Mouse (Mus musculus): ENCODE measurements around the gene Rpl10a.

The Rpl10a gene

DNA sequence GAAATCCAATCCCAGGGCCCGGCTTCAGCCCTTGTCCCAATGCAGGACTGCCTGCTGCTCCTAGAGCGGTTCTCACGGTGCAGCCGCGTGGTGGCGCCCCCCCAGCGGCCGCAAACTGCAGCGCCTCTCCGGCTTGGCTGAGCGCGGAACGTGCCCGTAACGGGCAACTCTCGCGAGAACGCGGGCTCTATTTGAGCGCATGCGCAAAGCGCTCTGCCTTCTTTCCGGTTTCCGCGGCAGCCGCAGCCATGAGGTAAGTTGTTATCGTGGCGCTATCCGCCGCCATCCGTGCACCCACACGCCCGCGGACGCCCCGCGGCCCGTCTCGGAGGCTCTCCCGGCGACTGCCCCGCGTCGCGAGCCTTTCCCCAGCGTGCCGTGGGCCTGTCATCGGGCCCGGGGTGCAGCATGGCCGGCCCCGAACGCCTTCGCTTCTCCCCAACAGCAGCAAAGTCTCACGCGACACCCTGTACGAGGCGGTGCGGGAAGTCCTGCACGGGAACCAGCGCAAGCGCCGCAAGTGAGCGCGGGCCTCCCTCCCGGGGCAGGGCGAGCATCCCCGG lies at the start of gene Rpl10a:
Gene Rpl10a, plus strand, starts transcription at position 106 of the 563 bp plus-strand sequence.
- DNase-seq (ENCODE audit: low read depth, low spot score): peak; percentile 94

DNA sequence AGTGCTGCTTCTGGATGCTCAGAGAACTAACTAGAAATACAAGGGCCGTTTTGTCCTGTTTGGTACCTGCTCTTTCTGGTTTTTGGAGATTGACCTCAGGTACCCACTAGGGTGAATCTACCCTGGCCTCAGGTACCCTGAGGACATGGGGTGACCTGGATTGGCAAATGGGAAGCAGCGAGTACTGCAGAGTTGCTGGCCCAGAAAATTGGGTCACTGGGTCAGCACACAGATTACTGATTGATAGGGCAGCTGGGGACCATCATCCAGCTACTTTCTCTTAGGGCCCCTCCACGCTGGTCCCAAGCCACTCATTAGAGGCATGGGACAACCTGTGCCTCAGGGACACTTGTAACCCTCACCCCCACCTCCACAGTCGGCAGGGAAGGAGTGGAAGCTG lies 49.0 kb upstream of the Rpl10a start:
- DNase-seq (ENCODE audit: low read depth, low spot score): no peak

DNA sequence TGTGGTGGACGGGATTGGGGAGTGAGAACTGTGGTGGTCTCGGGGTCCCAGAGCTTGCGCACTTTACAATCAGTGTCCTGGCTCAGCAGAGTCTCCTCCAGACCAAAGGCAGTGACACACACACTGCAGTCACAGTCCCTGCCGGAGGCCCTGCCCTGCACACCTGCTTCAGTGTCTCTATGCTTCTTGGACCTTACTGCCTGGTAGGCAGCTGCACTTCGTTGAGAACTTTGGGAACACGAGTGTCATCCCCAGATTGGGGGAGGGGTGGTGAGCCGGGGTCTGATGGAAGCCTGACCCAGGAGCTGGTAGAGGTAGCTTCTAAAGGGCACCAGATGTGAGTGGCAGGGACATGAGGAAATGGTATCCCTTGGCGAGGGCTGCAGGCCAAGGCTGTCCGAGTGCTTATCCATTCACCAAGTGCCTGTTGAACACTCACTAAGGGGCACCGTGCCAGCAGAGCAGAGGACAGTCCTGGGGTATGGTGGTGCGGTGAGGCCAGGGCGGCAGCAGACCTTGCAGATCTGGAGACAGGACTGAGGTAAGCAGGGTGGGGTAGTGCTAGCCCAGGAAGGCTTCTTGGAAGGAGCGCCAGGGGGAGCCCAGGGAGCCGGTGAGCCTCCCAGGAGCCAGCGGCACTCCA lies 48.4 kb upstream of the Rpl10a start:
- DNase-seq (ENCODE audit: low read depth, low spot score): no peak

DNA sequence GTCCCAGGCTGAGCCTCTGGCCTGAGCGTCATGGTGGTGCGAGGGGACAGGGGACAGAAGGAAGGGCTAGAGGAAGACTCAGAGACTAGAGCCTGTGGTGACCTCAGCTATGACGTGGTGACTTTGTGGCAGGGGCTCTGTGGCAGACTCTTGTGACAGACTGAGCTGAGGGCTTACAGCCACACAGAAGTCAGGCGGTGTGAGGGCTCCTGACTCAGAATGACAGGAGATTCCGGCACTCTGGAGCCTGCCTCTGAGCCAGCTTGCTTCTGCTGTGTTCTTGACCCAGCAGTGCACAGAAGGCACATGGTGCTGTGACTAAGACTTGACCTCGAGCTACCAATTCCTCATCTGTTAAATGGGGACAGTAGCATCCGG lies 47.9 kb upstream of the Rpl10a start:
- DNase-seq (ENCODE audit: low read depth, low spot score): no peak

DNA sequence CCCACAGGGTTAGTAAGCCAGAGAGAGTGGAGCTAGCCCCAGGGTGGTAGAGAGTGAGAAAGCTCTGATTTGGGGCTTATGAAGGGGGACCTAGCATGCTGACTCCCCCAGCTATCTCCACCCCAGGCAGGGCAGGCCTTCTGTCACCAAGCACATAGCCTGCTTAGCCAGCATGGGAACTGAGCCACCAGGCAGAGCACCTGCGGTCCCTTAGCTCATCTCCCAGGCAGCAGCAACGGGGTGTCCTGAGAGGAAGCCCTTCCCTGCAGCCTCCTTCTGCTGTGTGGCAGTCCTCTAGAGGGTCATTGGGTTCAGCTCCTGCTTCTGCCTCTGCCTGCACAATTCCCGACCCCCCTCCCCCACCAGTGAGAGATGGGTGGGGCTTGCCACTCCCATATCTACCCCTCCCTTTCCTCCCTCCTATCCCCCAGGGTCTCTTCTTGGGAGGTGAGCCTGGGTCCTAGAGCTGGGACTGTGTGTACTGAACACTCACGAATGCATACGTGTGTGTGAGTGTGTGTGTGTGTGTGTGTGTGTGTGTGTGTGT lies 47.4 kb upstream of the Rpl10a start:
- no peak for DNase-seq (ENCODE audit: low read depth, low spot score)

DNA sequence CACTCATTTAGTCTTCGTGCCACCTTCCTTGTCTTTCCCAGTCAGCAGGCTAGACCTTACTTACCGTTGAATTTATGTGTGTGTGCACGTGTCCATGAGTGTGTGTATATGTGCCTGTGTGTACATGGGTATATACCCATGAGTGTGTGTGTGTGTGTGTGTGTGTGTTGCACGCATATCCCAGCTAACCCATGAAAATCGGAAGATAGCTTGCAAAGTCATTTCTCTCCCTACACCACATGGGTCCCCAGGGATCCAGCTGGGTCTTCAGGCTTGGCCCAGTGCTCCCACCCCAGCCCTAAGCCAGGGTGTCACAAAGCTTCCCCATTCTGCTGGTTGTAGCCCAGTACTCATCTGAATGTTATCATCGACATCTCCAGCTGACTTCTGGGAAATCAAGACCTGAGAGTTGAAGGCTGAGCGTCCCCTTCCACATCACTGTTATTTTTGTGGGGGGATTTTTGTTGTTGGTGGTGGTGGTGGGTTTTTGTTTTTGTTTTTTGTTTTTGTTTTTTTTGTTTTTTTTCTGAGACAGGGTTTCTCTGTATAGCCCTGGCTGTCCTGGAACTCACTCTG lies 46.3 kb upstream of the Rpl10a start:
- no peak for DNase-seq (ENCODE audit: low read depth, low spot score)

DNA sequence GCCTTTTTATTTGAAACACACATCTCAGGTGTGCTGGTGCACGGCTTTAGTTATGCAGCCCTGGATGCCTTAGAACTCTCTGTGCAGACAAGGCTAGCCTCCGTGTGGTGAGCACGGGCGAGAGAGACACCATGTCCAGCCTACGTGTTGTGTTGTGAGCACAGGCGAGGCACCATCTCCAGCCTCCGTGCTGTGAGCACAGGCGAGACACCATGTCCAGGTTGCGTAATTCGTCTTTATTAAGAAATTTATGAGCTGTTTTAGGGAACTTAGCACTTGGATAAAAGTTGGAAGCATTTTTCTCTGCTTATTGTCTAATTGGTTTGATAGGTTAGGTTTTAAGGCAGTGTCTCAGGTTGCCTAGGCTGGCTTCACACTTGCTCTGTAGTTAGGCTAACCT lies 45.1 kb upstream of the Rpl10a start:
- DNase-seq (ENCODE audit: low read depth, low spot score): no peak

DNA sequence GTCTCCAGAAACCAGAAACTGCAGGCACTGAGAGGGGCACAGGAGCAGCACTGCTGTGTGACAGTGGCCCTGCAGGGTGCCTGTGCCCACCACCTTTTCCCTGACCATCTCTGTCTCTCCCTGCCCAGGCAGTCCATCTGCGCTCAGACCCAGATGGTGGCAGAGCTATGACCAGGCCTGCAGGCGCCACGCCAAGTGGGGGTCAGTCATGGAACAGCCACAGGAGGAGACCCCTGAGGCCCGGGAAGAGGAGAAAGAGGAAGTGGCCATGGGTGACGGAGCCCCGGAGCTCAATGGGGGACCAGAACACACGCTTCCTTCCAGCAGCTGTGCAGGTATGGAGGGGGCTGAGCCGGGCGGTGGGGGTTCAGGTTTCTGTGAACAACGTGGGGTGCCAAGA lies 42.1 kb upstream of the Rpl10a start:
- DNase-seq (ENCODE audit: low read depth, low spot score): no peak

DNA sequence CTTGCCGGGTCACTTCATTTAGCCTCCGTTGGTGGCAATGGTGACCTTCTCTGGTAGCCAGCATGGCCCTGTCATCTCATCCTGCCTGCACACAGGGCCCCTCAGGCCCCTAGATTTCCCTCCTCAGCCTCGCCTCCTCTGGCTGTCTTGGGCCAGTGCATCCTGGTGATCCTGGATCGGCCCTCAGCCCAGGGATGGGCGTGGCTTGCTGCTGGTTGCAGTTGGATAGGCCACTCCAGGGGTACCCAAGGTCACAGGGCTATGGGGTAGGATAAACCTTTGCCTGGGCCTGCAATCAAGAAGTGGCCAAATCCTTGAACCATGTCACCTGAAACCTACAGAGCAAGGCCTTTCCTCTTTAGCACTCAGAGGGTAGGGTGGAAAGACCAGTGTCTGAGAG lies 41.3 kb upstream of the Rpl10a start:
- no peak for DNase-seq (ENCODE audit: low read depth, low spot score)

DNA sequence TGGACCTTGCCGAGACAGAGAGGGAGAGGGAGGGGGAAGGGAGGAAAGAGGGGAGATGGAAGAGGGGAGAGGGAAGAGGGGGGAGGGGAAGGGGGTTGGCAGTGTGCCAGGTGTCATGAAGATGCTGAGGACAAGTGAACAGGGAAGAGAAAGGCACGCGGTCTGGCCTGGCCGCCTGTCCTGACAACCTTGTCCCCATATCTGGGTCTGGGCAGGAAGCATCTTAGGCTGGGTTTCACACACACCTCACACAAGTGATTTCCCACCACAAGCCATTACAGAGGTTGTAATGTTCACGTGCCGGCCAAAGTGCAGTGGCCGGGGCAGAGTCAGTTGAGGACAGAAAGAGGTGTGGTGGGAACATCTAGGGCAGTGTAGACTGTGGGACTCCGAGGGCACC lies 40.7 kb upstream of the Rpl10a start:
- no peak for DNase-seq (ENCODE audit: low read depth, low spot score)

DNA sequence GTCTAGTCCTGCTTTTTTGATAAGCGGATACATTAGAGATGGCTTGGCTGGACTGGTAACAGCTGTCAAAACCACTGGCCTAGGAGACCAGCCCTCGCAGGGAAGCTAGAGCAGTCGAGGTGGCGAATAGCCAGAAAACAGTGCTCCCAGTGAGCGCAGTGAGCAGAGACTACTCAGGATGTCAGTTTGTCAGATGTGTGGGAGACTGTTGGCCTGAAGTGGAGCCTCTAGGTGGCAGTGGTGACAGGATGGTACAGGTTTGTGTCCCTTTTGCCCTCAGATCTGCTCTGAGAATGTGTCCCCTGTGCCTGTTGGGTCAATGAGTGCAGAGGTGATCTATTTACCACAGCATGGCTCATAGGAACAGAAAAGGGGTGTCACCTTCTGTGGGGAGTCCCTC lies 40.3 kb upstream of the Rpl10a start:
- DNase-seq (ENCODE audit: low read depth, low spot score): no peak

DNA sequence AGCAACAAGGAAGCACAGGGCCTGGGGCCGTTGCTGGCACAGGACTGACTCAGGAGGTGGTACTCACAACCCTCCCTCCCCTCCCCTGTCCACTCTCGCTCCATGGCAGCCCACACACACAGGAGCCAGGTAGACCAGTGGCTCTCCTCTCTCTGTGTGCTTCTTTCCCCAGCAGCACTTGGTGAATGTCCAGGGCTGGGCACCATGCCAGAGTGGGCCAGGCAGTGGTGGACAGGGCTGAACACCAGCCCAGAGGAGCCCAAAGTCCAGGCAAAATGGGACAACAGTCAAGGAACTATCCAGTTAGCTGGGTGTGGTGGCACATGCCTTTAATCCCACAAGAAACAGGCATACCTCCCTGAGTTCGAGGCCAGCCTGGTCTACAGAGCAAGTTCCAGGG lies 38.0 kb upstream of the Rpl10a start:
- no peak for DNase-seq (ENCODE audit: low read depth, low spot score)

DNA sequence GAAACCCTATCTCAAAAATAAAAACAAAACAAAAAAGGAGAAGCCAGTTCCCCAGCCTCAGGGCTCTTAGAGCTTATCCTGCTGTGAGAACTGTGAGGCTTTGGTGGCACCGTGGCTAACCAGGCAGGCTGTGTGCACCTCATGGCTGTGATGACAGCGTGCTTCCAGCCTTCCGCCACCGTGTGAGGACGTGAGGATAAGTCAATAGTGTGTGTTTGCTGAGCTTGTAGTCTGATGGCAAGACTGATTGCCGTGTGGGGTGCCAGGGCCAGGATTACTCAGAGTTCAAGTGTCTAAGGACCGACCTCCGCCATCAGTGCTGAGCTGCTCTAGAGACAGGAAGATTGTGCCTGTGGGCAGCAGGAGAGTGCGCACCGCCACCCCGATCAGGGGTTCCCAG lies 37.6 kb upstream of the Rpl10a start:
- no peak for DNase-seq (ENCODE audit: low read depth, low spot score)

DNA sequence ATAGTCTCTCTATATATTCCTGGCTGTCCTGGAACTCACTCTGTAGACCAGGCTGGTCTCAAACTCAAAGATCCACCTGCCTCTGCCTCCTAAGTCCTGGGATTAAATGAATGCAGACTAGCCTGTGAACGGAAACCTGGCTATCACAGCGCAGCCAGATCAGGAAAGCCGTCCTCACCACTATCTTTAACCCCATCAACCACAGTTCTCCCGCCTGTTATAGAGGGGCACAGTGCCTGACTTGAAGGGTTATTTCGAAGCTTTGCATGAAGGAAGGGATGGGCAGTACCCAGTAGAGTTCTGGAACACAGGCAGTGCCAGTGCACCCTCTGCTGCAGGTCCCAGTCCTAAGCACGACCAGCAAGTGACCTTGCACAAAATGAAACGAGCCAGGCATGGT lies 36.9 kb upstream of the Rpl10a start:
- DNase-seq (ENCODE audit: low read depth, low spot score): no peak

DNA sequence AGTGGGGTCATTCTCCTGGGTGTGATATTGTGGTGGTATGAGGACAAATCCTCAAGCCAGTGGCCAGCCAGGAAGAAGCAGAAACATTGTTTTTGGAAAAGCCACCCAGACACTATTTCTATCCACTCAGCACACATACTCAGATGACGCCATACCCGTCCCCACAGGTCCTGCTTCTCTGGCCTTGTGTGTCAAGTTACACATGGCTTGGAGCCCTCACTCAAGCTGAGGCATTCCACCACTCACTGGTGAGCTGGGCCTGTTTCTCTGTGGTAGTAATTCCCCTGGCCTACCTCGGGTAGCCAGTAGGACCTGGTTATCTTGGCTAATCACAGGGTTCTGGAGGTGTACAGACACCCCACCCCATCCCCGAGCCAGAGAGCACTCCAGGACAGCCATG lies 34.6 kb upstream of the Rpl10a start:
- no peak for DNase-seq (ENCODE audit: low read depth, low spot score)

DNA sequence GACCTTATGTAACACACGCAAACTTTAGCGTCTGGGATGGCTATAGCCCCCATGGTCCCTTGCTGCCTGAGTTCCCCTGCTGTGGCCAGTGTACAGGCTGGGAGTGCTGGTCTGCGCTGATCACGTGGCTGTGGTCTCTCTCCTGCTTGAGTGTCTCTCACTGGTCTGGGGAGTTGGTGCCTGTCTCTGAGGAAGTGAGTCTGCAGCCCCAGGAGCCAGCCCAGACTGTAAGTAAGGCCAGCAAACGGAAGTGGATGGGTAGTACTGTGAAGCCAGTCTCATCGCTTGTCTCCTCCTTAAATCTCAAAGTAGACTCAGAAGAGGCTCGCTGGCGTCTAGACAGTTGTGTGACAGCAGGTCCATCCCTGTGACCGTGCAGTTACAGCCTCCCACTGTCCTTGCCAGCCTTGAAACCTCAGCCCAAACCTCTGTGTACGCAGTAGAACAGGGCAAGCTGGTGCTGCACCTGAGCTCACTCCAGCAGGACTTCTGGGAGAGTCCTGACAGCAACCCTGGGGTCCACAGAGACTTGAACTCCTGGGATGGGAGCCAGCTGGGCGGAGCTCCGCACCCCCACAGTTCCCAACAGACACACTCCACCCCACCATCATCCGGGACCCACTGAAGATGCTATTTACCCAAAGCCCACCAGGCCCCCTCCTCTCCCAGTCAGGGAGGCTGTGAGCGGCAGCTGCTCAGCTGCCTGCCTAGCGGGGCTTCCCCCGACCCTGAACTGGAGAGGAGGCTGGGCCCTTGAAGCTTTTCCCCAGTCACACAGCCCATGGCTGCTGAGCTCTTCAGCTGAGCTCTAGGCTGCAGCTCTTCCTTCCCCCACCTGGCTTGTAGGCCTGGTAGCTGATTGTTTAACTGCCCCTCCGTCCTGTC lies 33.6 kb upstream of the Rpl10a start:
- no peak for DNase-seq (ENCODE audit: low read depth, low spot score)

DNA sequence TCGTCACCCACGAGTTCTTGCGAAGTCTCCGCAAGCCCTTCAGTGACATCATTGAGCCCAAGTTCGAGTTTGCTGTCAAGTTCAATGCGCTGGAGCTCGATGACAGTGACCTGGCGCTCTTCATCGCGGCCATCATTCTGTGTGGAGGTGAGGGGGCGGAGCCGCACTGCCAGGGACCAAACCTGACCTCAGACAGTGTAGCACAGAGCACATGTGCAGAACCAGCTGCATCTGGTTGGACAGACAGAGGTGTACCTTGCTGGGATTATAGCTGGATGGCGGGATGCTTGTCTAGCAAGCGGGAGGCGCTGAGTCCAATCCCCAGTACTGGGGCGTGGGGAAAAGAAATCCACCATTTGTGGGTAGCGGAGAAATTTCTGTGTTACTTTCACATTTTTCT lies 29.4 kb upstream of the Rpl10a start:
- DNase-seq (ENCODE audit: low read depth, low spot score): no peak

DNA sequence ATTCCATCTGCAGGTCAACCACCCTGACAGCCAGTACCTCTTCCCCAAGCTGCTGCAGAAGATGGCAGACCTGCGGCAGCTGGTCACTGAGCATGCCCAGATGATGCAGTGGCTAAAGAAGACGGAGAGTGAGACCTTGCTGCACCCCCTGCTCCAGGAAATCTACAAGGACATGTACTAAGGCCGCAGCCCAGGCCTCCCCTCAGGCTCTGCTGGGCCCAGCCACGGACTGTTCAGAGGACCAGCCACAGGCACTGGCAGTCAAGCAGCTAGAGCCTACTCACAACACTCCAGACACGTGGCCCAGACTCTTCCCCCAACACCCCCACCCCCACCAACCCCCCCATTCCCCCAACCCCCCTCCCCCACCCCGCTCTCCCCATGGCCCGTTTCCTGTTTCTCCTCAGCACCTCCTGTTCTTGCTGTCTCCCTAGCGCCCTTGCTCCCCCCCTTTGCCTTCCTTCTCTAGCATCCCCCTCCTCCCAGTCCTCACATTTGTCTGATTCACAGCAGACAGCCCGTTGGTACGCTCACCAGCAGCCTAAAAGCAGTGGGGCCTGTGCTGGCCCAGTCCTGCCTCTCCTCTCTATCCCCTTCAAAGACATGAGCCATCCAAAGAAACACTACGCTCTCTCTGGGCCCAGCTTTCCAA lies 28.5 kb upstream of the Rpl10a start:
- DNase-seq (ENCODE audit: low read depth, low spot score): no peak

DNA sequence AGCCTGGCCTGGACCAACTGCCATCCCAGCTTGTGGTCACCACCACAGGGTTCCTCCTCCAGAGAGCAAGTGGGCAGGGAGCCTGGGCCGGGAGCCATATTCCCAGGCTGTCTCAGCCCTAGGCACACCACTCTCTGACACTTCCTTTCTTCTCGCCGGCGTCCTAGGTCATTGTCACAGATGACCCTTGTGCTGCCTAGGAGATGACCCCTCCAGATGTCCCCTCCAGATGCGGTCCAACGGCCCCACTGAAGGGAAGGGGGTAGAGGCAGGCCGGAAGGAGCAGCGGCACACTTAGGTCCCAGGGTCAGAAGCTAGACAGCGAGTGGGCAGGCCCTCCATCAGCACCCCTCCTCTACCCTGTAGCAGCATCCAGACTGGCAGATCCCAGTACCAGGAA lies 27.9 kb upstream of the Rpl10a start:
- no peak for DNase-seq (ENCODE audit: low read depth, low spot score)

DNA sequence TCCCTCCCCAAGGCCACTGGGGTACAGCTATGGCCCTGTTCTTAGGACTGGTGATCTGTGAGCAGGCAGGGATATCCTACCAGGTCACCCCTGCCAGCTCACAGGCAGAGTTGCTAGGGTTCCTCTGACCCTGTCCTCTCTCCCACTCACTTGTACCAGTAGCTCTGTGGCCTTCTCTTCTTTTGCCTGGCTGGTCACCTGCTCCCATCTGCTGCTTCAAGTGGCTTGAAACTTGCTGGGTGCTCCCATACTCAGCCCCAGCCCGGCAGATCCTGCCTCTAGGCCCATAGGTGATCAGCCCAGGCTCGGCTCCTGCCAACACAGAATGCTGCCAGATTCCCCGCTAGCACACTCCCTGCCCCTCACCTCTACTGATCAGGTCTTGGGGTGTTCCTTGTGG lies 27.4 kb upstream of the Rpl10a start:
- DNase-seq (ENCODE audit: low read depth, low spot score): no peak

DNA sequence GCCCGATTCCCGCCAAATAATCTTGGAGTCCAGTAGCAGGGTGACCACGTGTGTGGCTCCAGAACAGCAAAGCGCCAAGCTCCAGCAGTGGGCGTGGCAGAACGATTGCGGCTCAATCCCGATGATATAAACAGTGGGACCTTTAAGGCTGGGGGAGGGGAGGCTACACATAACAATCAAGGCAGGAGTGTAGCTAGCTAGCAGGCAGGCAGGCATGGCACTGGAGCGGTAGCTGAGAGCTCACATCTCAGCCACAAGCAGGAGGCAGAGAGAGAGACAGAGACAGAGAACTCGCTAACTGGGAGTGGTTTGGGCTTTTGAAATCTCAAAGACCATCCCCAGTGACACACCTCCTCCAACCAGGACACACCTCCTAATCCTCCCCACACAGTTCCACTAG lies 23.1 kb upstream of the Rpl10a start:
- DNase-seq (ENCODE audit: low read depth, low spot score): no peak

Data from retina, postnatal 7 days (tissue).